Mouse (Mus musculus): ENCODE results near the gene Ptger1. TPM values are rescaled to one million over a fixed set of nuclear protein-coding genes. Genes with fewer than 3 reads are reported as not detected.
A peak's percentile ranks its signal among the peaks of the same experiment; 100 is the strongest.

Ptger1 gene
- polyA plus RNA-seq, 1 experiment from 2014 or later: 0.46 TPM

- 4% methylated on average over 4 of the region's 4 CpGs for WGBS
- H3K4me1 ChIP-seq: peaks cover 54% of the 10 kb centered on the region
Measured at GRCm38 (mm10) chr8:83662421-83662826, 4.1 kb upstream of the Ptger1 start.

GRCm38 (mm10) chr8:83664096-83664495, 2.4 kb upstream of the Ptger1 start:
- no peaks in the 10 kb centered on the region for H3K9me3 ChIP-seq
- WGBS: 89% methylated on average over 13 of the region's 13 CpGs
- no peak overlapping the region for H3K4me3 ChIP-seq
- H3K27ac ChIP-seq: no peak overlapping the region
- H3K27me3 ChIP-seq (ENCODE audit: insufficient read depth, poor library complexity, severe bottlenecking): peaks cover 23% of the 10 kb centered on the region
- peaks cover 15% of the 10 kb centered on the region for H3K36me3 ChIP-seq
- peaks cover 67% of the 10 kb centered on the region for H3K4me1 ChIP-seq
- no peak for DNase-seq (ENCODE audit: low spot score)

More at GRCm38 (mm10) chr8:83662421-83662826, 4.1 kb upstream of the Ptger1 start:
- Histone ChIP-seq H3K36me3 (peaks cover 28% of the 10 kb centered on the region), H3K9me3 (no peaks in the 10 kb centered on the region), H3K4me3 (no peak overlapping the region; the same call in 1 of the 2 replicates), H3K27ac (peak overlapping the region; percentile 30; the same call in 1 of the 2 replicates), H3K27me3 (ENCODE audit: insufficient read depth, poor library complexity, severe bottlenecking) (peaks cover 9% of the 10 kb centered on the region)
- DNase-seq (ENCODE audit: low spot score): peak; percentile 89

GRCm38 (mm10) chr8:83664931-83665625, 1.4 kb upstream of the Ptger1 start:
- Histone ChIP-seq H3K4me3 (no peak overlapping the region), H3K27ac (no peak overlapping the region), H3K9me3 (no peaks in the 10 kb centered on the region), H3K4me1 (peaks cover 66% of the 10 kb centered on the region), H3K27me3 (ENCODE audit: insufficient read depth, poor library complexity, severe bottlenecking) (peaks cover 27% of the 10 kb centered on the region), H3K36me3 (peaks cover 22% of the 10 kb centered on the region)
- DNase-seq (ENCODE audit: low spot score): no peak
- 63% methylated on average over 2 of the region's 2 CpGs for WGBS

GRCm38 (mm10) chr8:83666866-83667234, 372 bp downstream of the Ptger1 start:
- 0 out of 2 replicates have a peak overlapping the region, but pooled peaks have one; percentile 10 for H3K4me3 ChIP-seq
- H3K27me3 ChIP-seq (ENCODE audit: insufficient read depth, poor library complexity, severe bottlenecking): peaks cover 27% of the 10 kb centered on the region
- no peaks in the 10 kb centered on the region for H3K9me3 ChIP-seq
- peaks cover 56% of the 10 kb centered on the region for H3K4me1 ChIP-seq
- no peak for DNase-seq (ENCODE audit: low spot score)
- WGBS: 91% methylated on average over 3 of the region's 3 CpGs
- H3K36me3 ChIP-seq: peaks cover 39% of the 10 kb centered on the region
- 0 out of 2 replicates have a peak overlapping the region, but pooled peaks have one; percentile 1 for H3K27ac ChIP-seq

- Histone ChIP-seq H3K9me3 (no peaks in the 10 kb centered on the region), H3K4me3 (peak overlapping the region; percentile 61), H3K27ac (peak overlapping the region; percentile 77; the same call in 1 of the 2 replicates), H3K4me1 (peaks cover 49% of the 10 kb centered on the region), H3K27me3 (ENCODE audit: insufficient read depth, poor library complexity, severe bottlenecking) (peaks cover 27% of the 10 kb centered on the region), H3K36me3 (peaks cover 46% of the 10 kb centered on the region)
- no peak for DNase-seq (ENCODE audit: low spot score)
- 79% methylated on average over 10 of the region's 10 CpGs for WGBS
Measured at GRCm38 (mm10) chr8:83667526-83667925, 1.0 kb downstream of the Ptger1 start.

GRCm38 (mm10) chr8:83668010-83668916, 1.8 kb downstream of the Ptger1 start:
- Histone ChIP-seq H3K4me3 (peak overlapping the region; percentile 61), H3K27me3 (ENCODE audit: insufficient read depth, poor library complexity, severe bottlenecking) (peaks cover 27% of the 10 kb centered on the region), H3K9me3 (no peaks in the 10 kb centered on the region), H3K27ac (peak overlapping the region; percentile 77), H3K36me3 (peaks cover 52% of the 10 kb centered on the region), H3K4me1 (peaks cover 46% of the 10 kb centered on the region)
- DNase-seq (ENCODE audit: low spot score): peak; percentile 86
- 20% methylated on average over 80 of the region's 80 CpGs for WGBS

GRCm38 (mm10) chr8:83669013-83669412, 2.5 kb downstream of the Ptger1 start:
- Histone ChIP-seq H3K4me1 (peaks cover 46% of the 10 kb centered on the region), H3K9me3 (no peaks in the 10 kb centered on the region), H3K27ac (no peak overlapping the region; the same call in 1 of the 2 replicates), H3K4me3 (no peak overlapping the region), H3K27me3 (ENCODE audit: insufficient read depth, poor library complexity, severe bottlenecking) (peaks cover 27% of the 10 kb centered on the region), H3K36me3 (peaks cover 53% of the 10 kb centered on the region)
- 69% methylated on average over 16 of the region's 16 CpGs for WGBS
- no peak for DNase-seq (ENCODE audit: low spot score)

DNA sequence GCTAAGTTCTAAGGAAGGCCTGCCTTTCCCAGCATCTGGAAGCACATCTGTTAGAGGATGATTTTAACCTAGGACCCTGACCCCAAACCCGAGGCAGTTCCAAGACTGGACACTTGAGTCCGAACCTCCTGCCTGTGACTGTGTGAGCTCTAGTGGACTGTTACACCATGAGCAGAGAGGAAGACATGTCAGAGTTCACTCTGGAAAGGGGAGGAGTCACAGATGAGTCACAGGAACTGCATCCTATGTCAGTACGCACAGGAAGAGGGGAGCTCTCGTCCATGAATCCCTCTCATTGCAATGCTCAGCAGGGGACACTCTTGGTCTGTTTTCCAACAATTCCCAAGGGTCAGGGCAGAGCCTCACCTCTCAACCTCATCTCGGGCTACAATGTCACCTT, 6.5 kb downstream of the Ptger1 start:
- H3K27ac ChIP-seq: no peak overlapping the region
- H3K4me3 ChIP-seq: no peak overlapping the region
- peaks cover 33% of the 10 kb centered on the region for H3K4me1 ChIP-seq
- H3K36me3 ChIP-seq: peaks cover 67% of the 10 kb centered on the region
- 54% methylated on average over 5 of the region's 5 CpGs for WGBS
- DNase-seq (ENCODE audit: low spot score): no peak
- peaks cover 13% of the 10 kb centered on the region for H3K27me3 ChIP-seq (ENCODE audit: insufficient read depth, poor library complexity, severe bottlenecking)
- no peaks in the 10 kb centered on the region for H3K9me3 ChIP-seq

- Histone ChIP-seq H3K9me3 (no peaks in the 10 kb centered on the region), H3K4me3 (no peak overlapping the region), H3K4me1 (peaks cover 22% of the 10 kb centered on the region), H3K27ac (no peak overlapping the region), H3K36me3 (peaks cover 79% of the 10 kb centered on the region), H3K27me3 (ENCODE audit: insufficient read depth, poor library complexity, severe bottlenecking) (no peaks in the 10 kb centered on the region)
- DNase-seq (ENCODE audit: low spot score): no peak
- 87% methylated on average over 5 of the region's 5 CpGs for WGBS
Measured at GRCm38 (mm10) chr8:83674497-83674896, 8.0 kb downstream of the Ptger1 start.

GRCm38 (mm10) chr8:83679866-83680265, 13.4 kb downstream of the Ptger1 start:
- Histone ChIP-seq H3K9me3 (no peaks in the 10 kb centered on the region), H3K27me3 (ENCODE audit: insufficient read depth, poor library complexity, severe bottlenecking) (no peaks in the 10 kb centered on the region), H3K36me3 (peaks cover 86% of the 10 kb centered on the region), H3K27ac (no peak overlapping the region), H3K4me1 (peaks cover 27% of the 10 kb centered on the region), H3K4me3 (no peak overlapping the region)
- 88% methylated on average over 12 of the region's 12 CpGs for WGBS
- DNase-seq (ENCODE audit: low spot score): no peak

GRCm38 (mm10) chr8:83680603-83681002, 14.1 kb downstream of the Ptger1 start:
- Histone ChIP-seq H3K9me3 (no peaks in the 10 kb centered on the region), H3K4me3 (no peak overlapping the region), H3K27ac (peak overlapping the region; percentile 59), H3K36me3 (peaks cover 93% of the 10 kb centered on the region), H3K4me1 (peaks cover 27% of the 10 kb centered on the region), H3K27me3 (ENCODE audit: insufficient read depth, poor library complexity, severe bottlenecking) (no peaks in the 10 kb centered on the region)
- WGBS: 87% methylated on average over 5 of the region's 5 CpGs
- DNase-seq (ENCODE audit: low spot score): no peak

DNA sequence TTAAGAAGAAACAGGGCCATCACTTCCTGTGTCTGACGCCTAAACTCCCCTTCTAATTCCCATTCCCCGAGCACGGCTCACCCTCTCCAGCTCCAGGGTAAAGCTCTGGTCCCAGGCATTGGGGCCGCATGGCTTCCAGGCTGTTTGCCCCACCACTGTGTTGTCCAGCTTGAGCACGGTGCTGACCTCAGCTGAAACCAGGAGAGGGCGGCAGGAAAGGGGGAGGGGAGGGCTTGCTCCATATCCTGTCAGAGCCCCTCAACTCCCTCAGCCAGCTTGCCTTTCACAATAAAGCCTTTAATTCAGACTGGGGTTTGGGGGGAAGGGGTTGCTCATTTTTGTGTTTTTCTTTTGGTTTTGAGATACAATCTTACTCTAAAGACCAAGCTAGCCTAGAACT, 14.6 kb downstream of the Ptger1 start:
- Histone ChIP-seq H3K27me3 (ENCODE audit: insufficient read depth, poor library complexity, severe bottlenecking) (no peaks in the 10 kb centered on the region), H3K27ac (peak overlapping the region; percentile 59), H3K36me3 (peaks cover 95% of the 10 kb centered on the region), H3K9me3 (no peaks in the 10 kb centered on the region), H3K4me1 (peaks cover 27% of the 10 kb centered on the region), H3K4me3 (no peak overlapping the region)
- DNase-seq (ENCODE audit: low spot score): no peak
- 18% methylated on average over 6 of the region's 6 CpGs for WGBS

- no peaks in the 10 kb centered on the region for H3K9me3 ChIP-seq
- peaks cover 79% of the 10 kb centered on the region for H3K36me3 ChIP-seq
- H3K27ac ChIP-seq: no peak overlapping the region
- peaks cover 21% of the 10 kb centered on the region for H3K4me1 ChIP-seq
- no peaks in the 10 kb centered on the region for H3K27me3 ChIP-seq (ENCODE audit: insufficient read depth, poor library complexity, severe bottlenecking)
- no peak overlapping the region for H3K4me3 ChIP-seq
- 81% methylated on average over 9 of the region's 9 CpGs for WGBS
- no peak for DNase-seq (ENCODE audit: low spot score)
Measured at GRCm38 (mm10) chr8:83684517-83684916, 18.0 kb downstream of the Ptger1 start.
